Mouse (Mus musculus): ENCODE data around the gene Olfr453. TPM values are rescaled to one million over a fixed set of nuclear protein-coding genes. Genes with fewer than 3 reads are reported as not detected.

Olfr453 gene
- total and polyA plus RNA-seq, 2 experiments from 2014 or later, result not detected

DNA sequence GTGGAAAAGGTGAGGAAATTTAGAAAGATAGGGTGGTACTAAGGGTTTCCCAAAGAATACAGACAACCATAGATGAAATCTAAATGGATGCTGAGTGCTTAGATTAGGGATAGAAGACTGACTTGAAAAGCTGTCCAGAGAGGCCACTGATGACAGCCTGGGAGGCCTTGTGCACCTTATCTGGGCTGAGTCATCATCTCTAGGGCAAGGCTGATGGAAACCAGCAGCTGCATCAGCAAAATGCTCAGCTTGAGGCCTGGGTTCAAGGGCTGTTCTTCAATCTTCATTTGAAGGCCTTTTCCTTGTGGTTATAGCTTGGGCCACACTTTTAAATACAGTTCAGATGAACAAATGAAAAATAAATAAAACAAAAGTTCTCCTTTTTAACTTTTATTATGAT, 21.2 kb upstream of the Olfr453 start:
- no peaks in the 10 kb centered on the region for H3K27me3 ChIP-seq (ENCODE audit: insufficient read depth, low read length)
- H3K36me3 ChIP-seq (ENCODE audit: insufficient read depth), result no peaks in the 10 kb centered on the region
- no peak overlapping the region for H3K27ac ChIP-seq (ENCODE audit: low read depth, low read length)
- no peak for TF ChIP-seq CTCF (IDR thresholded peaks at IDR 0.05; ENCODE audit: low read depth)
- ATAC-seq, result no peak
- H3K4me1 ChIP-seq (ENCODE audit: insufficient read depth), result no peaks in the 10 kb centered on the region
- no peaks in the 10 kb centered on the region for H3K9me3 ChIP-seq (ENCODE audit: low read length)
- no peak for DNase-seq
- H3K4me3 ChIP-seq (ENCODE audit: low read depth, low read length), result no peak overlapping the region
- no peak overlapping the region for H3K9ac ChIP-seq
- H3K4me2 ChIP-seq (ENCODE audit: low read depth), result no peak overlapping the region

DNA sequence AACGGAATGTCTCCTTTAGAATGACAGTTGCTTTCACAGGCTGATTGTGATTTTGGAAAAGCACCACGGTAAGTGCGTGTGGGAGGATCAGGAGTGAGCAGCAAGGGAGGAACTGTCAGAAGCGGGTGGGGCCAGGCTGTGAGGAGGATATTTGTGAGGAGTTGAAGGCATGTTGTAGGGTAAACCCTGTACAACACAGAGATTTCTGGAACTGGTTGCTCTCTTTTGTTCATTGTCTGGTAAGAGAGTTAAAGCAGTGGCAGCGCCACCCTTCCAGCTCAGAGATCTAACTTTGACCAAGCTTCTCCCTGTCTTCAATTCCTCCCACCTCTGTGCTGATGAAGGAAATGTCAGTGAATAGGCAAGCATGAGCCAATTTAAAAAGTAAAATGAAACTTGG, 3.1 kb downstream of the Olfr453 start:
- TF ChIP-seq CTCF (IDR thresholded peaks at IDR 0.05; ENCODE audit: low read depth), result no peak
- Histone ChIP-seq H3K4me1 (ENCODE audit: insufficient read depth) (no peaks in the 10 kb centered on the region), H3K9ac (no peak overlapping the region), H3K4me3 (ENCODE audit: low read depth, low read length) (no peak overlapping the region), H3K36me3 (ENCODE audit: insufficient read depth) (no peaks in the 10 kb centered on the region), H3K27me3 (ENCODE audit: insufficient read depth, low read length) (no peaks in the 10 kb centered on the region), H3K4me2 (ENCODE audit: low read depth) (no peak overlapping the region), H3K9me3 (ENCODE audit: low read length) (no peaks in the 10 kb centered on the region), H3K27ac (ENCODE audit: low read depth, low read length) (no peak overlapping the region)
- WGBS, result 75% methylated on average over 5 of the region's 5 CpGs
- DNase-seq (no peak), ATAC-seq (no peak)

DNA sequence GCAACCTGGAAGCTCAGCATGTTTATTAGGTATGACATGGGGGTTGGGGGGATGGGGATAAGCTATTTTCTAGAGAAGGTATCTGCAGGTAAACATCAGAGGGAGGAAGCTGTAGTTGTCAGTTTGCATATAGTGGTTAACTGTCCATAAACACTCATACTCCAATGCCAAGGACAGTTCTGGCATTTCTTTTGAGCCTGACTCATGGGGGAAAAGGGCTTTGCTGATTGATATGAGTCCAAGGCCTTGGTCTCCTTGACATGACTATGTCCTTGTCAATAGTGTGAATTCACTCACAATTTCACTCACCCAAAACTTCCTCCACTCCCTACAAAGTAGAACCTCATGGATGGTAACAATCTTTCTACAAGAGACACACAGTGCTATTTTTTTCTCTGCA, 8.7 kb downstream of the Olfr453 start:
- no peaks in the 10 kb centered on the region for H3K27me3 ChIP-seq (ENCODE audit: insufficient read depth, low read length)
- ATAC-seq, result no peak

DNA sequence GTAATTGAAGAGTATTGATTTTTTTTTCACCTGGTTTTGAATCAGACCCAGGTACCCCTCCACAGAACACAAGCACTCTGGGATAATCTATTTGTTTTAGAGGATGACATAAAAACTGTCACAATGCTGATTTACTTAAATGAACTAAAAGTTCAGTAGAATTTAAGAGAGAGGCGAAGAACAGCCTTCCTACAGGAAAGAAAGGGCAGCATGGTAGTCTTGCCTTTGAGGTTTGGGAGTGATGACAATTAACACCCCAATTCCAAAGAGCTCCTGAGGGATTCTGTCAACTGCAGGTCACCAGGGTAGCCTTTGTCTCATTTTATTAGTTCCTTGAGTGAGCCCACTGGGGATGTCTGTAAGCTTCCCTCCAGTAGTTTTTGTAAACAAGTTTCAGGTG, 16.9 kb downstream of the Olfr453 start, which contains the start of gene Olfr38:
TSS of gene Olfr38 (plus strand) at position 301 of the 400 bp plus-strand sequence.
- WGBS, result 77% methylated on average over 1 of the region's 1 CpGs

More for the DNA sequence above, 8.7 kb downstream of the Olfr453 start:
- no peak overlapping the region for H3K9ac ChIP-seq
- no peaks in the 10 kb centered on the region for H3K4me1 ChIP-seq (ENCODE audit: insufficient read depth)
- no peak overlapping the region for H3K4me2 ChIP-seq (ENCODE audit: low read depth)
- DNase-seq, result no peak
- H3K9me3 ChIP-seq (ENCODE audit: low read length), result no peaks in the 10 kb centered on the region
- no peaks in the 10 kb centered on the region for H3K36me3 ChIP-seq (ENCODE audit: insufficient read depth)
- no peak overlapping the region for H3K27ac ChIP-seq (ENCODE audit: low read depth, low read length)
- H3K4me3 ChIP-seq (ENCODE audit: low read depth, low read length), result no peak overlapping the region
- TF ChIP-seq CTCF (IDR thresholded peaks at IDR 0.05; ENCODE audit: low read depth), result no peak

DNA sequence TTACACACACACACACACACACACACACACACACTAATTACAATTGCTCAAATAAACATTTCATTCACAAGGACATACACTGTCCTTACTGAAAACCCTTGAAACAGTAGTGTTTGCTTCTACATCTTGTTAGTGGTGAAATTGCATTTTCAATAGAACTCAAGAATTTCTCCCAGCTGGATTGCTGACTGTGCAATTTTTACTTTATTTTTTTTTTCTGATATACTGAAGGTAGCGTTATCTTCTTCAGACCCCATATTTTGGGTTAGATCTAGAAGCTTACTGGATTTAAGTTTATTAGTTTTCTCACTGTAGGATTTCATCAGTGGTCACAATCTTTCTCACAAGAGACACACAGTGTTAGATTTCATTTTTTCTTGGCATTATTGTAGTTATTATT, 37.9 kb downstream of the Olfr453 start:
- Histone ChIP-seq H3K27me3 (ENCODE audit: insufficient read depth, low read length) (no peaks in the 10 kb centered on the region), H3K9ac (no peak overlapping the region), H3K27ac (ENCODE audit: low read depth, low read length) (no peak overlapping the region), H3K9me3 (ENCODE audit: low read length) (no peaks in the 10 kb centered on the region), H3K4me3 (ENCODE audit: low read depth, low read length) (no peak overlapping the region), H3K36me3 (ENCODE audit: insufficient read depth) (no peaks in the 10 kb centered on the region), H3K4me1 (ENCODE audit: insufficient read depth) (no peaks in the 10 kb centered on the region), H3K4me2 (ENCODE audit: low read depth) (no peak overlapping the region)
- DNase-seq, result no peak
- 92% methylated on average over 1 of the region's 1 CpGs for WGBS
- no peak for TF ChIP-seq CTCF (IDR thresholded peaks at IDR 0.05; ENCODE audit: low read depth)
- ATAC-seq, result no peak

More for the DNA sequence above, 16.9 kb downstream of the Olfr453 start, which contains the start of gene Olfr38:
- Histone ChIP-seq H3K9ac (no peak within 1 kb of the TSS), H3K27ac (ENCODE audit: low read depth, low read length) (no peak within 1 kb of the TSS), H3K4me1 (ENCODE audit: insufficient read depth) (no peaks in the 10 kb centered on the region), H3K36me3 (ENCODE audit: insufficient read depth) (no peaks in the 10 kb centered on the region), H3K9me3 (ENCODE audit: low read length) (no peaks in the 10 kb centered on the region), H3K4me2 (ENCODE audit: low read depth) (no peak within 1 kb of the TSS), H3K4me3 (ENCODE audit: low read depth, low read length) (no peak within 1 kb of the TSS), H3K27me3 (ENCODE audit: insufficient read depth, low read length) (no peaks in the 10 kb centered on the region)
- TF ChIP-seq CTCF (IDR thresholded peaks at IDR 0.05; ENCODE audit: low read depth), result no peak
- ATAC-seq, result no peak
- no peak for DNase-seq

DNA sequence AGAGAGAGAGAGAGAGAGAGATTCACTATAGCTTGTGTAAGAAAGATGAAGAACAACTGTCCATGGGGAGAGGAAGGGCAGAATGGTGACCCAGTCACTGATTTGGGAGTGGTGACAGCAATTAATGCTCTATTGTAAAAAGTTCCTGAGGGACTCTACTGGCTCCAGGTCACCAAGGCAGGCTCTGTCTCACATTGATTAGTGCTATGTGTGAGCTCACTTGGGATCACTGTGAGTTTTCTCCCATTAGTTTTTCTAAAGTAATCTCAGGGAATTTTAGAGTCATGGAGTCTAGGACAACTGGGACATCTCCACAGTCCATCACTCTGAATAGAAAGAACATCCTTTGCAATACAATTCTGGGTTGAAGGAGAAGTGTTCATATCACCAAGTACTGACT, 45.6 kb downstream of the Olfr453 start, which contains the start of gene Olfr452:
TSS of gene Olfr452 (plus strand) at position 301 of the 400 bp plus-strand sequence.
- no peak within 1 kb of the TSS for H3K9ac ChIP-seq
- ATAC-seq (no peak), DNase-seq (no peak)
- H3K36me3 ChIP-seq (ENCODE audit: insufficient read depth), result no peaks in the 10 kb centered on the region
- no peaks in the 10 kb centered on the region for H3K9me3 ChIP-seq (ENCODE audit: low read length)
- H3K4me2 ChIP-seq (ENCODE audit: low read depth), result no peak within 1 kb of the TSS
- H3K27ac ChIP-seq (ENCODE audit: low read depth, low read length), result no peak within 1 kb of the TSS
- TF ChIP-seq CTCF (IDR thresholded peaks at IDR 0.05; ENCODE audit: low read depth), result no peak
- no peaks in the 10 kb centered on the region for H3K27me3 ChIP-seq (ENCODE audit: insufficient read depth, low read length)
- H3K4me3 ChIP-seq (ENCODE audit: low read depth, low read length), result no peak within 1 kb of the TSS
- H3K4me1 ChIP-seq (ENCODE audit: insufficient read depth), result no peaks in the 10 kb centered on the region

DNA sequence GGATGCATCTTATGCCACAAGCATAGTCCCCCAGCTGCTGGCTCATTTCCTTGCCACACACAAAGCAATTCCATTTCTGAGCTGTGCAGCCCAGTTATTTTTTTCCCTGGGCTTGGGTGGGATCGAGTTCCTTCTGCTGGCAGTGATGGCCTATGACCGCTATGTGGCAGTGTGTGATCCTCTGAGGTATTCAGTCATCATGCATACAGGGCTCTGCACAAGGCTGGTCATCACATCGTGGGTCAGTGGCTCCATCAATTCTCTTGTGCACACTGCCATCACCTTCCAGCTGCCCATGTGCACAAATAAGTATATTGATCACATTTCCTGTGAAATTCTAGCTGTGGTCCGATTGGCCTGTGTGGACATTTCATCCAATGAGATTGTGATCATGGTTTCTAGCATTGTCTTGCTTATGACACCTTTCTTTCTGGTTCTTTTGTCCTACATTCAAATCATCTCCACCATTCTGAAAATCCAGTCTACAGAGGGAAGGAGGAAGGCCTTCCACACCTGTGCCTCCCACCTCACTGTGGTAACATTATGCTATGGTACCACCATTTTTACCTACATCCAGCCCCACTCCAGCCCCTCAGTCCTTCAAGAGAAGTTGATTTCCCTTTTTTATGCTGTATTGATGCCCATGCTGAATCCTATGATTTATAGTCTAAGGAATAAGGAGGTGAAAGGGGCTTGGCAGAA, 51.2 kb downstream of the Olfr453 start:
- DNase-seq (peak; percentile 8), ATAC-seq (peak; percentile 36)
- TF ChIP-seq CTCF (IDR thresholded peaks at IDR 0.05; ENCODE audit: low read depth), result 0 out of 2 replicates have a peak, but pooled peaks have one; percentile 16
- H3K4me3 ChIP-seq (ENCODE audit: low read depth, low read length), result no peak overlapping the region
- no peak overlapping the region for H3K9ac ChIP-seq
- H3K4me2 ChIP-seq (ENCODE audit: low read depth), result no peak overlapping the region
- 52% methylated on average over 4 of the region's 4 CpGs for WGBS
- H3K9me3 ChIP-seq (ENCODE audit: low read length), result no peaks in the 10 kb centered on the region
- H3K36me3 ChIP-seq (ENCODE audit: insufficient read depth), result no peaks in the 10 kb centered on the region
- H3K4me1 ChIP-seq (ENCODE audit: insufficient read depth), result no peaks in the 10 kb centered on the region
- no peaks in the 10 kb centered on the region for H3K27me3 ChIP-seq (ENCODE audit: insufficient read depth, low read length)
- peak overlapping the region; percentile 72 for H3K27ac ChIP-seq (ENCODE audit: low read depth, low read length)

Data from forebrain, postnatal 0 days (tissue).